In the genomic region with DNA sequence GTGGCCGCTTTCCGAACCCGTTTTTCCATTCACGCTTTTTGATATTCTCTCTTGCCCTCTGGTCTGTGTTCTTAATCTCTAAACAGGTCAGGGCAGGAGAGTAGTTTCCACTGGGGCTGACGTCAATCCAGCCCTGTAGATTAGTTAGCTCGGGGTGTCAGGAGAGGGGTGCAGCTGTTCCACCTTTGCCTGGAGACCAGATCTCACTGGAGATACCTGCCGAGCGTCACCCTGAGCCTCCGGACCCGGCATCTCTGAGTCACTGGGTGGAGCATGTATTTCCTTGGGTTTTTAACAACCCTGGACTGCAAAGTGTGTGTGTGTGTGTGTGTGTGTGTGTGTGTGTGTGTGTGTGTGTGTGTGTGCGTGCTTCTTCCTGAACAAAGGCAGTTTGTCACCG, we compare ENCODE assay signal across 15 mouse cellular contexts. TPM values are rescaled to one million over a fixed set of nuclear protein-coding genes. Genes with fewer than 3 reads are reported as not detected.
DNase-seq lines count a peak whose midpoint lies in the region; ATAC-seq lines count a peak whose summit lies in the region.
"Had no signal": no experiment of that assay in that cellular context is flagged by ENCODE, and none has a peak within 500 bp of the region (broad histone marks: within the 10 kb centered on the region; RNA-seq: fewer than 3 reads in every experiment).

No protein-coding gene starts in this region.

- no peak overlapping the region for H3K27ac ChIP-seq in embryonic facial prominence, embryonic 14.5 days (replicated peaks; ENCODE audit: low read depth, low read length)
- no peak overlapping the region for H3K27ac ChIP-seq in embryonic facial prominence, embryonic 10.5 days (replicated peaks)
- no peak overlapping the region for H3K27ac ChIP-seq in stomach, embryonic 15.5 days
- H3K27ac ChIP-seq: hindbrain, embryonic 15.5 days; lung, embryonic 15.5 days had no signal

- WGBS in embryonic facial prominence, embryonic 14.5 days = 63% methylated on average over 11 of the region's 12 CpGs
- 81% methylated on average over 12 of the region's 12 CpGs for WGBS in embryonic facial prominence, embryonic 10.5 days
- 64% methylated on average over 12 of the region's 12 CpGs for WGBS in stomach, embryonic 15.5 days

- no peak overlapping the region for H3K9ac ChIP-seq in embryonic facial prominence, embryonic 14.5 days (ENCODE audit: low read depth, low read length)
- H3K9ac ChIP-seq in stomach, embryonic 15.5 days = no peak overlapping the region
- H3K9ac ChIP-seq: hindbrain, embryonic 15.5 days; lung, embryonic 15.5 days had no signal

- H3K4me3 ChIP-seq in embryonic facial prominence, embryonic 14.5 days (ENCODE audit: low read depth, low read length) = no peak overlapping the region
- no peak overlapping the region for H3K4me3 ChIP-seq in embryonic facial prominence, embryonic 10.5 days
- H3K4me3 ChIP-seq in stomach, embryonic 15.5 days (replicated peaks) = no peak overlapping the region
- H3K4me3 ChIP-seq: hindbrain, embryonic 15.5 days; layer of hippocampus, adult 2 months; lung, embryonic 15.5 days; megakaryocyte, embryonic 14.5 days had no signal

- H3K4me2 ChIP-seq in embryonic facial prominence, embryonic 14.5 days (ENCODE audit: low read depth, low read length) = no peak overlapping the region
- no peak overlapping the region for H3K4me2 ChIP-seq in stomach, embryonic 15.5 days
- H3K4me2 ChIP-seq: hindbrain, embryonic 15.5 days; lung, embryonic 15.5 days had no signal

- no peaks in the 10 kb centered on the region for H3K36me3 ChIP-seq in embryonic facial prominence, embryonic 14.5 days (ENCODE audit: control insufficient read depth, insufficient read depth, low read length)
- H3K36me3 ChIP-seq in embryonic facial prominence, embryonic 10.5 days (replicated peaks) = no peaks in the 10 kb centered on the region
- no peaks in the 10 kb centered on the region for H3K36me3 ChIP-seq in stomach, embryonic 15.5 days
- H3K36me3 ChIP-seq: hindbrain, embryonic 15.5 days; lung, embryonic 15.5 days had no signal

- H3K9me3 ChIP-seq in embryonic facial prominence, embryonic 14.5 days (ENCODE audit: control insufficient read depth, low read length) = no peaks in the 10 kb centered on the region
- no peaks in the 10 kb centered on the region for H3K9me3 ChIP-seq in embryonic facial prominence, embryonic 10.5 days
- H3K9me3 ChIP-seq in stomach, embryonic 15.5 days = no peaks in the 10 kb centered on the region
- H3K9me3 ChIP-seq: hindbrain, embryonic 15.5 days; lung, embryonic 15.5 days had no signal

- DNase-seq in embryonic facial prominence, embryonic 14.5 days (ENCODE audit: low spot score) = peak; percentile 5
- no peak for DNase-seq in embryonic facial prominence, embryonic 10.5 days (ENCODE audit: low spot score)
- DNase-seq in 416B (ENCODE audit: low read depth) (peak; percentile 54), adipocyte (ENCODE audit: low spot score) (no peak)
- DNase-seq in adrenal gland, postnatal 14 days = peak; percentile 28
- no peak for DNase-seq in cerebellum, adult 9-10 months
- DNase-seq in frontal cortex, postnatal 36 days (ENCODE audit: low spot score in 2 of 2) = no peak
- DNase-seq: heart, adult 18-20 months; heart, postnatal 10 days had no signal

- 0 out of 2 replicates have a peak, but pooled peaks have one; percentile 41 for ATAC-seq in embryonic facial prominence, embryonic 14.5 days (ENCODE audit: low read depth)
- ATAC-seq in stomach, embryonic 15.5 days (ENCODE audit: insufficient read depth, low FRiP score, low read depth) = peak; percentile 73; the same call in 1 of the 2 replicates
- ATAC-seq: forebrain, embryonic 14.5 days had no signal

- no peaks in the 10 kb centered on the region for H3K27me3 ChIP-seq in embryonic facial prominence, embryonic 14.5 days (replicated peaks; ENCODE audit: control insufficient read depth, insufficient read depth, low read length)
- no peaks in the 10 kb centered on the region for H3K27me3 ChIP-seq in embryonic facial prominence, embryonic 10.5 days (replicated peaks; ENCODE audit: low read depth, poor library complexity, severe bottlenecking)
- no peaks in the 10 kb centered on the region for H3K27me3 ChIP-seq in stomach, embryonic 15.5 days (replicated peaks)
- H3K27me3 ChIP-seq: hindbrain, embryonic 15.5 days; lung, embryonic 15.5 days had no signal

- no peaks in the 10 kb centered on the region for H3K4me1 ChIP-seq in embryonic facial prominence, embryonic 14.5 days (ENCODE audit: control insufficient read depth, insufficient read depth, low read length)
- no peaks in the 10 kb centered on the region for H3K4me1 ChIP-seq in embryonic facial prominence, embryonic 10.5 days
- H3K4me1 ChIP-seq in stomach, embryonic 15.5 days = no peaks in the 10 kb centered on the region
- H3K4me1 ChIP-seq: hindbrain, embryonic 15.5 days; lung, embryonic 15.5 days had no signal

RNA-seq across cellular contexts. Expression of a gene that starts 53.3 kb away (rescaled TPM):
- polyA plus RNA-seq in embryonic facial prominence, embryonic 14.5 days (2014; fragmentation: Nextera tagmentation; extraction: Ambion mirVana) = 0.33 and 0.81 TPM in 2 replicates
- polyA plus RNA-seq in embryonic facial prominence, embryonic 10.5 days (2016; fragmentation: Nextera tagmentation; extraction: Ambion mirVana) = 0.24 and 0.32 TPM in 2 replicates
- total RNA-seq in adrenal gland, postnatal 14 days (2021) = 4.7 and 5.2 TPM in 2 replicates
- polyA plus RNA-seq in stomach, embryonic 15.5 days (2015; fragmentation: Nextera tagmentation; extraction: Ambion mirVana) = 0.44 and 0.73 TPM in 2 replicates

Comparison
In these comparisons a context has a peak if more than half of its experiments do, and no peak if none do; other contexts are left out.
1. DNase-seq: peak in embryonic facial prominence, embryonic 14.5 days (single experiment), 416B (single experiment) and adrenal gland, postnatal 14 days (single experiment); none in embryonic facial prominence, embryonic 10.5 days (single experiment), cerebellum, adult 9-10 months (single experiment), frontal cortex, postnatal 36 days (0 of 2) and adipocyte (single experiment).